Mouse (Mus musculus) thymus, adult 2 months (tissue): ENCODE data around the gene Brix1.

ENCODE experiments used
- CTCF ChIP-seq: fragments of 200-500 bp; IDR thresholded peaks from 2 replicates; pipeline ENCODE4 v1.5.1; 2012; ENCODE audit warnings: mild to moderate bottlenecking, control low read depth, low read length, moderate library complexity, borderline replicate concordance; ENCODE audit not compliant: control insufficient read depth, poor library complexity, insufficient read depth; ENCODE audit errors: extremely low read depth
- POLR2A ChIP-seq: fragments of 200-500 bp; IDR thresholded peaks from 2 replicates; pipeline ENCODE4 v1.6.1; 2012; ENCODE audit warnings: mild to moderate bottlenecking, low read length, control low read depth, moderate library complexity; ENCODE audit not compliant: control insufficient read depth, poor library complexity, insufficient read depth; ENCODE audit errors: extremely low read depth

DNA sequence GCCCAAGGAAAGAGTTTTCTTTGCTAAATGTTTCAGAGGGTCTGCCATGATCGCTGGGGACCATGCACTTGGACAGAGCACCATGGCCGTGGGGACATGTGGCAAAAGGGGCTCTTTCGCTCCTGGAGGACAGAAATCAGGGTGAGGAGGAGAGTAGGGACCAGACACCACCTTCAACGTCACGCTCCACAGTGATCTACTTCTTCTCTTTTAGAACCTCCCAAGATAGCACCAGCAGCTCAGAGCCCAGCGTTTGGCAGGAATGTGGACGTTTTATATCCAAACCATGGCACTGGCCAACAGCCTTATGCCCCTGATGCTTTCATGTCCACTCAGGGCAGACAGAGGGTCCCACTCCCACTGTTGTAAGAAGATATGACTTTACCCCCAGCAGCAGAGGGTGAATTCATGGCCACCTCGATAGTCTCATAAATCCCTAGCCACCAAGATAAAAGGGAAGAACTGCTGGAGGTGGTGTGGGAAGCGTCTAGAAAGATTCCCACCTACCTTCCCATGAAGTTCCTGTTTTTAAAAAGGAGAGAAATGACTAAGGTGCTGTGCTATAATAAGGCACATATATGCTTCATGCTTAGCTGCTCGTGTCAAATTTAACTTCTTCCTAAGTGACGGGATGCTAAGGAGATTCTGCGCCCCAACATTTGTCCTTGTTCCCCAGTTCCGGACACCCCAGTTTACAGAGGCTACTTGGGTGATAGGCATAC, 59.0 kb downstream of the Brix1 start:
- no peak for TF ChIP-seq CTCF
- TF ChIP-seq POLR2A = no peak
